Mouse (Mus musculus) embryonic facial prominence, embryonic 13.5 days (tissue): ENCODE measurements around the gene Ccdc115. TPM values are rescaled to one million over a fixed set of nuclear protein-coding genes. Genes with fewer than 3 reads are reported as not detected.

Experiments used
- ATAC-seq: fragments of 200-750 bp; cut with Nextera tagmentation; 2 replicates; pipeline ENCODE4 v1.8.0; 2017; ENCODE audit warnings: low read depth; ENCODE audit not compliant: insufficient number of reproducible peaks, insufficient read depth, low FRiP score, low TSS enrichment
- H3K27ac ChIP-seq: fragments of 300-500 bp; sonication (generic); 2 replicates; pipeline ENCODE4 v1.5.1; 2015; ENCODE audit warnings: moderate library complexity, mild to moderate bottlenecking, inconsistent platforms
- H3K27me3 ChIP-seq: fragments of 300-500 bp; sonication (generic); 2 replicates; pipeline ENCODE4 v1.6.1; 2015; ENCODE audit warnings: mild to moderate bottlenecking, inconsistent platforms
- H3K36me3 ChIP-seq: fragments of 300-500 bp; sonication (generic); 2 replicates; pipeline ENCODE4 v1.6.1; 2015; ENCODE audit warnings: mild to moderate bottlenecking, inconsistent platforms
- H3K4me1 ChIP-seq: fragments of 300-500 bp; sonication (generic); 2 replicates; pipeline ENCODE4 v1.6.1; 2015; ENCODE audit warnings: inconsistent platforms
- H3K4me2 ChIP-seq: fragments of 300-500 bp; sonication (generic); 2 replicates; pipeline ENCODE4 v1.6.1; 2015; ENCODE audit warnings: moderate library complexity, mild to moderate bottlenecking, inconsistent platforms
- H3K4me3 ChIP-seq: fragments of 300-500 bp; sonication (generic); 2 replicates; pipeline ENCODE4 v1.5.1; 2015; ENCODE audit warnings: mild to moderate bottlenecking, inconsistent platforms
- H3K9ac ChIP-seq: fragments of 300-500 bp; sonication (generic); 2 replicates; pipeline ENCODE4 v1.6.1; 2015; ENCODE audit warnings: mild to moderate bottlenecking, inconsistent platforms
- H3K9me3 ChIP-seq: fragments of 300-500 bp; sonication (generic); 2 replicates; pipeline ENCODE4 v1.6.1; 2016; ENCODE audit warnings: inconsistent platforms
- WGBS: fragments of 180-500 bp; shearing (Covaris S2); methylation state at CpG from one replicate; pipeline ENCODE4 v1.1.7; 2015; ENCODE audit warnings: mixed read lengths; 5-methylcytosine and 5-hydroxymethylcytosine counted together
- polyA plus RNA-seq: library from polyadenylated mRNA; unstranded; fragments of >200 nt; fragmentation: Nextera tagmentation; extraction: Ambion mirVana; gene quantifications from 2 replicates; pipeline ENCODE4 v1.2.1, GENCODE M21; 2015

Gene Ccdc115
- polyA plus RNA-seq, 1 experiment from 2014 or later = 49.2 TPM

- Histone ChIP-seq H3K9me3 (peaks cover 9% of the 10 kb centered on the region), H3K4me2 (no peak overlapping the region), H3K27me3 (no peaks in the 10 kb centered on the region), H3K4me1 (peaks cover 37% of the 10 kb centered on the region), H3K4me3 (no peak overlapping the region), H3K27ac (no peak overlapping the region), H3K36me3 (peaks cover 19% of the 10 kb centered on the region), H3K9ac (no peak overlapping the region)
- ATAC-seq = no peak
- WGBS = 68% methylated on average over 3 of the region's 3 CpGs
Measured at GRCm38 (mm10) chr1:34436374-34436773, 3.1 kb downstream of the Ccdc115 start.

GRCm38 (mm10) chr1:34435371-34436120 is 3.9 kb downstream of the Ccdc115 start:
- Histone ChIP-seq H3K4me3 (peak overlapping the region; percentile 64), H3K4me1 (peaks cover 31% of the 10 kb centered on the region), H3K27me3 (no peaks in the 10 kb centered on the region), H3K9ac (peak overlapping the region; percentile 75), H3K4me2 (peak overlapping the region; percentile 67), H3K27ac (peak overlapping the region; percentile 76), H3K36me3 (peaks cover 27% of the 10 kb centered on the region), H3K9me3 (peaks cover 18% of the 10 kb centered on the region)
- ATAC-seq = no peak
- WGBS = 29% methylated on average over 8 of the region's 8 CpGs

GRCm38 (mm10) chr1:34434660-34435160 is 4.8 kb downstream of the Ccdc115 start:
- H3K4me1 ChIP-seq = peaks cover 31% of the 10 kb centered on the region
- under 1% methylated on average over 30 of the region's 30 CpGs for WGBS
- no peak for ATAC-seq
- H3K36me3 ChIP-seq = peaks cover 36% of the 10 kb centered on the region
- H3K9ac ChIP-seq = peak overlapping the region; percentile 75
- peak overlapping the region; percentile 64 for H3K4me3 ChIP-seq
- H3K27ac ChIP-seq = peak overlapping the region; percentile 76
- H3K4me2 ChIP-seq = peak overlapping the region; percentile 67
- H3K9me3 ChIP-seq = peaks cover 25% of the 10 kb centered on the region
- H3K27me3 ChIP-seq = no peaks in the 10 kb centered on the region

GRCm38 (mm10) chr1:34433891-34434521 is 5.5 kb downstream of the Ccdc115 start:
- H3K4me2 ChIP-seq = peak overlapping the region; percentile 67
- no peak for ATAC-seq
- no peaks in the 10 kb centered on the region for H3K27me3 ChIP-seq
- peak overlapping the region; percentile 60 for H3K9ac ChIP-seq
- H3K36me3 ChIP-seq = peaks cover 42% of the 10 kb centered on the region
- H3K9me3 ChIP-seq = peaks cover 32% of the 10 kb centered on the region
- peak overlapping the region; percentile 64 for H3K4me3 ChIP-seq
- peak overlapping the region; percentile 78 for H3K27ac ChIP-seq
- H3K4me1 ChIP-seq = peaks cover 31% of the 10 kb centered on the region
- 7% methylated on average over 19 of the region's 19 CpGs for WGBS

- no peak for ATAC-seq
- WGBS = 6% methylated on average over 35 of the region's 35 CpGs
- peak overlapping the region; percentile 79 for H3K9ac ChIP-seq
- H3K4me1 ChIP-seq = peaks cover 26% of the 10 kb centered on the region
- H3K27me3 ChIP-seq = no peaks in the 10 kb centered on the region
- H3K4me3 ChIP-seq = peak overlapping the region; percentile 64
- H3K4me2 ChIP-seq = peak overlapping the region; percentile 67
- H3K27ac ChIP-seq = peak overlapping the region; percentile 78
- peaks cover 42% of the 10 kb centered on the region for H3K36me3 ChIP-seq
- peaks cover 35% of the 10 kb centered on the region for H3K9me3 ChIP-seq
Measured at GRCm38 (mm10) chr1:34432776-34433481, 6.5 kb downstream of the Ccdc115 start.

- Histone ChIP-seq H3K27ac (peak overlapping the region; percentile 78), H3K4me3 (peak overlapping the region; percentile 64), H3K36me3 (peaks cover 38% of the 10 kb centered on the region), H3K4me1 (peaks cover 26% of the 10 kb centered on the region), H3K4me2 (peak overlapping the region; percentile 67), H3K27me3 (no peaks in the 10 kb centered on the region), H3K9ac (peak overlapping the region; percentile 79), H3K9me3 (peaks cover 35% of the 10 kb centered on the region)
- 39% methylated on average over 13 of the region's 13 CpGs for WGBS
- ATAC-seq = no peak
Measured at GRCm38 (mm10) chr1:34432411-34432775, 7.1 kb downstream of the Ccdc115 start.

GRCm38 (mm10) chr1:34431431-34431830 is 8.0 kb downstream of the Ccdc115 start:
- ATAC-seq = no peak

GRCm38 (mm10) chr1:34430981-34431380 is 8.5 kb downstream of the Ccdc115 start:
- 92% methylated on average over 3 of the region's 3 CpGs for WGBS
- no peak overlapping the region for H3K27ac ChIP-seq
- peaks cover 35% of the 10 kb centered on the region for H3K9me3 ChIP-seq

More at GRCm38 (mm10) chr1:34431431-34431830, 8.0 kb downstream of the Ccdc115 start:
- Histone ChIP-seq H3K27ac (no peak overlapping the region), H3K9me3 (peaks cover 35% of the 10 kb centered on the region), H3K4me3 (no peak overlapping the region), H3K9ac (no peak overlapping the region), H3K36me3 (peaks cover 31% of the 10 kb centered on the region), H3K27me3 (no peaks in the 10 kb centered on the region), H3K4me2 (no peak overlapping the region), H3K4me1 (peaks cover 25% of the 10 kb centered on the region)
- WGBS = 98% methylated on average over 9 of the region's 9 CpGs

GRCm38 (mm10) chr1:34429281-34429680 is 10.2 kb downstream of the Ccdc115 start:
- H3K27ac ChIP-seq = no peak overlapping the region
- H3K4me1 ChIP-seq = peaks cover 17% of the 10 kb centered on the region
- H3K4me2 ChIP-seq = no peak overlapping the region
- ATAC-seq = no peak
- peaks cover 31% of the 10 kb centered on the region for H3K36me3 ChIP-seq
- no peaks in the 10 kb centered on the region for H3K27me3 ChIP-seq
- no peak overlapping the region for H3K4me3 ChIP-seq
- H3K9me3 ChIP-seq = peaks cover 35% of the 10 kb centered on the region
- 94% methylated on average over 4 of the region's 4 CpGs for WGBS
- no peak overlapping the region for H3K9ac ChIP-seq

More at GRCm38 (mm10) chr1:34430981-34431380, 8.5 kb downstream of the Ccdc115 start:
- no peak overlapping the region for H3K4me2 ChIP-seq
- no peaks in the 10 kb centered on the region for H3K27me3 ChIP-seq
- peaks cover 31% of the 10 kb centered on the region for H3K36me3 ChIP-seq
- no peak for ATAC-seq
- H3K4me3 ChIP-seq = no peak overlapping the region
- H3K4me1 ChIP-seq = peaks cover 23% of the 10 kb centered on the region
- no peak overlapping the region for H3K9ac ChIP-seq

- no peak for ATAC-seq
- H3K4me3 ChIP-seq = no peak overlapping the region
- H3K4me2 ChIP-seq = no peak overlapping the region
- no peak overlapping the region for H3K27ac ChIP-seq
- H3K27me3 ChIP-seq = no peaks in the 10 kb centered on the region
- no peak overlapping the region for H3K9ac ChIP-seq
- 95% methylated on average over 2 of the region's 2 CpGs for WGBS
- peaks cover 35% of the 10 kb centered on the region for H3K9me3 ChIP-seq
- H3K4me1 ChIP-seq = peaks cover 11% of the 10 kb centered on the region
- H3K36me3 ChIP-seq = peaks cover 31% of the 10 kb centered on the region
Measured at GRCm38 (mm10) chr1:34428466-34428865, 11.0 kb downstream of the Ccdc115 start.

GRCm38 (mm10) chr1:34399182-34399953 is 40.1 kb downstream of the Ccdc115 start:
- Histone ChIP-seq H3K9ac (no peak overlapping the region), H3K27ac (no peak overlapping the region), H3K27me3 (no peaks in the 10 kb centered on the region), H3K9me3 (no peaks in the 10 kb centered on the region), H3K4me3 (no peak overlapping the region), H3K36me3 (no peaks in the 10 kb centered on the region), H3K4me2 (no peak overlapping the region), H3K4me1 (no peaks in the 10 kb centered on the region)
- WGBS = 42% methylated on average over 11 of the region's 11 CpGs
- no peak for ATAC-seq
